Mouse (Mus musculus): ENCODE data around the gene Eml4. TPM values are rescaled to one million over a fixed set of nuclear protein-coding genes. Genes with fewer than 3 reads are reported as not detected.

Gene Eml4
- 26.1 TPM for polyA plus RNA-seq (2014; fragmentation: Illumina TruSeq; extraction: RNeasy Lipid Tissue Mini Kit (QIAGEN cat#74804); ENCODE audit: low read depth, low replicate concordance)

GRCm38 (mm10) chr17:83350379-83351091 is at the start of gene Eml4:
Gene Eml4, plus strand, starts transcription at chr17:83350931.

DNA sequence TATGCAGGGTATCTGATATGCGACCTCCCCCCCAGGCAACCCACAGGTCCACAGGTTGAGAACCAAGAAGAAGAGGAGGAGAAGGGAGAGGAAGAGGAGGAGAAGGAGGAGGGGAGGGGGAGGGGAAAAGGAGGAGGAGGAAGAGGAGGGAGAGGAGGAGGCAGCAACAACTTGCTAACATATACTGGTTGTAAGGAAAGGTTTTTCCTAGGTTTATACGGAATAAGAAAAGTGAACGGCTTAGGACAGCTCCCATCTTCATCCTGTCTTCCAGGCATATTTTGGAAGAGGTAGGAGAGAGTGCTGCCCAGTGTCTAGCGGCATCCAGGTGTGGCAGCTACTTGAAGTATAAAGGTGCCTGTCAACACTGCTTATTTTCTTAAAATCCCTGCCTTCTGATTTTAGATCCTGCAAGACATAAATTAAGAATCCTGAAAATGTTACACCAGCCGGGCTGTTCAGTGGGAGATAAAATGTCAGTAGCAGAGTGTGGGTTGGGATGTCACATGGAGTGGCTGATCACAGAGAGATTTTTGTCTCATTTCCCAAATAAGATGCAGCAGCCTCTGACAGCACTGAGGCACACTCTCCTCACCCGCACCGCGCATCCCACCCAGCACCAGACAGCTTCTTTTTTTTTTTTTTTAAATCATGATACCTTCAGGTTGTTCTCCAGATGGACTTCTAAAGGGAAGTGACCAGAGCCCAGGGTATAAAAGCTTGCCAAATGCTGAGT is 166.7 kb downstream of the Eml4 start, which contains the start of gene Cox7a2l:
TSS of gene Cox7a2l (minus strand) at position 51 of the 736 bp plus-strand sequence.

Other genes with a start within 250 kb of the Eml4 start
- gene Pkdcc, start 135.6 kb upstream of the Eml4 start, polyA plus RNA-seq (2014; fragmentation: Illumina TruSeq; extraction: RNeasy Lipid Tissue Mini Kit (QIAGEN cat#74804); ENCODE audit: low read depth, low replicate concordance): 27.6 TPM
- gene Cox7a2l, start 166.4 kb downstream of the Eml4 start, polyA plus RNA-seq (2014; fragmentation: Illumina TruSeq; extraction: RNeasy Lipid Tissue Mini Kit (QIAGEN cat#74804); ENCODE audit: low read depth, low replicate concordance): 501 TPM